Mouse (Mus musculus) midbrain, embryonic 10.5 days (tissue): ENCODE data around the gene Alg11. TPM values are rescaled to one million over a fixed set of nuclear protein-coding genes. Genes with fewer than 3 reads are reported as not detected.
A peak's percentile ranks its signal among the peaks of the same experiment; 100 is the strongest.

Source experiments
- DNase-seq: peaks from one replicate; pipeline ENCODE4 v3.0.0-alpha.2; 2017; ENCODE audit warnings: low spot score
- H3K27ac ChIP-seq: fragments of 300-500 bp; sonication (generic); replicated peaks from 2 replicates; pipeline ENCODE4 v1.5.1; 2016; ENCODE audit warnings: mild to moderate bottlenecking
- H3K27me3 ChIP-seq: fragments of 300-500 bp; sonication (generic); 2 replicates; pipeline ENCODE4 v1.6.1; 2016; ENCODE audit warnings: low read depth, mild to moderate bottlenecking; ENCODE audit not compliant: poor library complexity, severe bottlenecking
- H3K36me3 ChIP-seq: fragments of 300-500 bp; sonication (generic); 2 replicates; pipeline ENCODE4 v1.6.1; 2016; ENCODE audit warnings: mild to moderate bottlenecking, moderate library complexity
- H3K4me1 ChIP-seq: fragments of 300-500 bp; sonication (generic); 2 replicates; pipeline ENCODE4 v1.6.1; 2016
- H3K4me3 ChIP-seq: fragments of 300-500 bp; sonication (generic); 2 replicates; pipeline ENCODE4 v1.5.1; 2016; ENCODE audit warnings: mild to moderate bottlenecking, moderate library complexity
- H3K9me3 ChIP-seq: fragments of 300-500 bp; sonication (generic); replicated peaks from 2 replicates; pipeline ENCODE4 v1.6.1; 2016; ENCODE audit warnings: mild to moderate bottlenecking
- WGBS: fragments of 180-500 bp; shearing (Covaris S2); methylation state at CpG from one replicate; pipeline ENCODE4 v1.1.7; 2016; 5-methylcytosine and 5-hydroxymethylcytosine counted together
- polyA plus RNA-seq: library from polyadenylated mRNA; unstranded; fragments of >200 nt; fragmentation: Nextera tagmentation; extraction: Ambion mirVana; gene quantifications from 2 replicates; pipeline ENCODE4 v1.2.1, GENCODE M21; 2016

Alg11 gene
- polyA plus RNA-seq, 1 experiment from 2014 or later, result 41.0 TPM

DNA sequence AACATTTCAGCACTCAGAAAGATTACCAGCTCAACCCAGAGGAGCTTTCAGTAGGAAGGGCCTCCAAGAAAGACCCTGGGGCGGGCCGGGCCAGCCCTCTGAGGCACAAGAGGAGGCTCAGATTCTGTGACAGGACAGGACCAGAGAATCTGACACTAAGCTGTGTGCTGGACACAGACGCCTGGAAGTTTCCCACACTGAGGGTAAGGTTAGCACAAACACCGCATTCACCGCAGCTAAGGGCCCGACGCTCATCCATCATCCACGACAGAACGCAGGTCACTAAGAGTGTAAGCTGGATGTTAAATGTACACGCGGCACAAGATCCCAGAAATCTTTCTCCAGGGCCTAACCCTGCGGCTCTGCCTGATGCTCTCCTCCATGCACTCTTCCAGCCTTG, 16.8 kb upstream of the Alg11 start:
- H3K36me3 ChIP-seq, result no peaks in the 10 kb centered on the region
- WGBS, result 71% methylated on average over 12 of the region's 12 CpGs
- H3K4me3 ChIP-seq, result no peak overlapping the region
- H3K4me1 ChIP-seq, result peaks cover 20% of the 10 kb centered on the region
- H3K27ac ChIP-seq, result no peak overlapping the region
- no peaks in the 10 kb centered on the region for H3K9me3 ChIP-seq
- peak; percentile 14 for DNase-seq
- no peaks in the 10 kb centered on the region for H3K27me3 ChIP-seq

- Histone ChIP-seq H3K36me3 (no peaks in the 10 kb centered on the region), H3K27ac (no peak overlapping the region), H3K4me1 (peaks cover 9% of the 10 kb centered on the region), H3K4me3 (no peak overlapping the region), H3K27me3 (no peaks in the 10 kb centered on the region), H3K9me3 (no peaks in the 10 kb centered on the region)
- DNase-seq, result peak; percentile 46
- WGBS, result 68% methylated on average over 2 of the region's 2 CpGs
Observed at GRCm38 (mm10) chr8:22047699-22048464, 12.6 kb upstream of the Alg11 start.

GRCm38 (mm10) chr8:22054674-22055491, 5.6 kb upstream of the Alg11 start:
- H3K27me3 ChIP-seq, result peaks cover 15% of the 10 kb centered on the region
- no peaks in the 10 kb centered on the region for H3K36me3 ChIP-seq
- H3K4me1 ChIP-seq, result peaks cover 11% of the 10 kb centered on the region; the same call in 1 of the 2 replicates
- no peak for DNase-seq
- no peak overlapping the region for H3K4me3 ChIP-seq
- no peak overlapping the region for H3K27ac ChIP-seq
- no peaks in the 10 kb centered on the region for H3K9me3 ChIP-seq
- WGBS, result 85% methylated on average over 12 of the region's 12 CpGs

- H3K36me3 ChIP-seq, result no peaks in the 10 kb centered on the region
- DNase-seq, result no peak
- no peak overlapping the region for H3K27ac ChIP-seq
- peaks cover 15% of the 10 kb centered on the region for H3K27me3 ChIP-seq
- H3K9me3 ChIP-seq, result no peaks in the 10 kb centered on the region
- H3K4me1 ChIP-seq, result peaks cover 11% of the 10 kb centered on the region; the same call in 1 of the 2 replicates
- WGBS, result 88% methylated on average over 2 of the region's 2 CpGs
- no peak overlapping the region for H3K4me3 ChIP-seq
Observed at GRCm38 (mm10) chr8:22055492-22055877, 5.0 kb upstream of the Alg11 start.

GRCm38 (mm10) chr8:22056850-22057249, 3.7 kb upstream of the Alg11 start:
- no peak for DNase-seq

GRCm38 (mm10) chr8:22058368-22058767, 2.2 kb upstream of the Alg11 start:
- Histone ChIP-seq H3K9me3 (no peaks in the 10 kb centered on the region), H3K27me3 (peaks cover 15% of the 10 kb centered on the region), H3K4me3 (no peak overlapping the region), H3K36me3 (peaks cover 15% of the 10 kb centered on the region), H3K4me1 (peaks cover 16% of the 10 kb centered on the region), H3K27ac (no peak overlapping the region)
- DNase-seq, result no peak
- WGBS, result 82% methylated on average over 9 of the region's 9 CpGs

More at GRCm38 (mm10) chr8:22056850-22057249, 3.7 kb upstream of the Alg11 start:
- Histone ChIP-seq H3K4me1 (peaks cover 16% of the 10 kb centered on the region), H3K9me3 (no peaks in the 10 kb centered on the region), H3K36me3 (peaks cover under 1% of the 10 kb centered on the region; the same call in 1 of the 2 replicates), H3K27ac (no peak overlapping the region), H3K27me3 (peaks cover 15% of the 10 kb centered on the region), H3K4me3 (no peak overlapping the region)
- WGBS, result 85% methylated on average over 3 of the region's 3 CpGs

- Histone ChIP-seq H3K27me3 (peaks cover 15% of the 10 kb centered on the region), H3K4me3 (peak overlapping the region; percentile 73), H3K27ac (peak overlapping the region; percentile 88), H3K36me3 (peaks cover 24% of the 10 kb centered on the region), H3K9me3 (no peaks in the 10 kb centered on the region), H3K4me1 (peaks cover 16% of the 10 kb centered on the region)
- no peak for DNase-seq
- 37% methylated on average over 11 of the region's 11 CpGs for WGBS
Observed at GRCm38 (mm10) chr8:22059153-22059738, 1.3 kb upstream of the Alg11 start.

DNA sequence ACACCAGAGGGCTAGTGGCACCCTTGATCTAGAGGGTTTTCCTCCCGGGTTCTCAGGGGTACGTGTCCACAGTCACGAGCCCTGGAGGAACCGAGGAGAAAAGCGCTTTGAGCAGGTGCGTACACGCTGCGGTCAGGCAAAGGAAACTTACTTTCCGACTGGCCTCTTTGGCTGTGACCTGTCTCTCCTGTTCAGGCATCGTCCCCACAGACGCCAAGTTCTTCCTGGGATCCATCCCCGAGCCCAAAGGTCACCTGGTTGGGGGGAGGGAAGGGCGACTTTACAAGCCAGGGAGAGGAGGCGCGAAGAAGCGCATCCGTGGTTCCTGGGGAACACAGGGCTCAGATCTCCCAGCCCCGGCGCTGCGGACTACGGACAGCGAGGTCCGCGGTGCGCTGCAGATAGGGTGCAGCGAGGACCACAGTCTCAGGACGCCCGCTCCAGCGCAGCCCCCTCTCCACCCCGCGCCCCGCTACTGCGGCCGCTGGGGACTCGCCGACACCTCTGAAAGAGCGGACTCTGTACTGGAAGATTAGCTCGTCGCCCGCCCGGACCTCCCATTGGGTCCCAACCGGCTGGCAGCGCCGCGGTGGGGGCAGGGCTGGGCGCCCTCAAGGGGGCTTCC, 588 bp upstream of the Alg11 start, which contains the start of gene Atp7b:
Gene Atp7b, minus strand, starts transcription at position 485 of the 625 bp plus-strand sequence.
- under 1% methylated on average over 43 of the region's 46 CpGs for WGBS
- no peaks in the 10 kb centered on the region for H3K9me3 ChIP-seq
- peaks cover 16% of the 10 kb centered on the region for H3K4me1 ChIP-seq
- DNase-seq, result no peak
- peaks cover 31% of the 10 kb centered on the region for H3K36me3 ChIP-seq
- peaks cover 15% of the 10 kb centered on the region for H3K27me3 ChIP-seq
- H3K27ac ChIP-seq, result peak within 1 kb of the TSS; percentile 88
- H3K4me3 ChIP-seq, result peak within 1 kb of the TSS; percentile 73

GRCm38 (mm10) chr8:22061126-22061525, 605 bp downstream of the Alg11 start:
- 9% methylated on average over 3 of the region's 3 CpGs for WGBS
- peak overlapping the region; percentile 73 for H3K4me3 ChIP-seq
- peak overlapping the region; percentile 88; the same call in 1 of the 2 replicates for H3K27ac ChIP-seq
- H3K36me3 ChIP-seq, result peaks cover 43% of the 10 kb centered on the region
- H3K9me3 ChIP-seq, result 0 out of 2 replicates have a peak, but pooled peaks cover 4% of the 10 kb centered on the region
- H3K4me1 ChIP-seq, result peaks cover 16% of the 10 kb centered on the region
- H3K27me3 ChIP-seq, result peaks cover 15% of the 10 kb centered on the region
- DNase-seq, result no peak

DNA sequence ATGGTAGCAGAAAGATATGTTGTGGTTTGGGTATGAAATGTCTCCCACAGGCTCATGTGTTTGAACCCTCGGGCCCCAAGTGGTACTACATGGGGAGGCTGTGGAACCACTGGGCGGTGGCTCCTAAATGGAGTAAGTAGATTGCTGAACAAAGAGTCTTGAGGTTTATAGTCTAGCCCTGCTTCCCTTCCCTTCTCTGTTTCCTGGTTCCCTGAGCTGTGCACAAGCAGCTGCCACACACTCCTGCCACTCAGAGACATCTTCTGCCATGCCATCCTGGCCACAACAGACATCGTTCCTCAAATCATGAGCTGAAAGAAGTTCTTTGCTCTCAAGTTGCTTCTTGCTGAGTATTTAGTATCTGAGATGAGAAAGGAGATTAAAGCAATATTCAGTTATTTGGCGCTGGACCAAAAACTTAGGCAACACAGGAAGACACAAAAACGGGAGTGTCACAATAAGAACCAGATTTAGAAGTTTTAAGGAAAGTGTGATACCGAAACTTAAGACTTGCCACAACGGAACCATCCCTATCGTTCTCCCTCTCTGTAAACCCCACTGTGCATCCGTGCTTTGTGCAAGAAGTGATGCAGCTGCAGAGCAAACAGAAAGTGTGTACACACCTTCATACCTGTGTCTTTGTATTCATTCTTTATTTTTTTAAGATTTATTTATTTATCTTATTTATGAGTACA, 18.9 kb downstream of the Alg11 start:
- no peak for DNase-seq
- no peaks in the 10 kb centered on the region for H3K9me3 ChIP-seq

GRCm38 (mm10) chr8:22089226-22089625, 28.7 kb downstream of the Alg11 start:
- DNase-seq, result no peak
- Histone ChIP-seq H3K27me3 (no peaks in the 10 kb centered on the region), H3K4me3 (no peak overlapping the region), H3K27ac (no peak overlapping the region), H3K36me3 (no peaks in the 10 kb centered on the region), H3K9me3 (no peaks in the 10 kb centered on the region), H3K4me1 (no peaks in the 10 kb centered on the region)
- WGBS, result 94% methylated on average over 4 of the region's 4 CpGs

More for the DNA sequence above, 18.9 kb downstream of the Alg11 start:
- 84% methylated on average over 9 of the region's 9 CpGs for WGBS
- Histone ChIP-seq H3K27me3 (no peaks in the 10 kb centered on the region), H3K4me1 (no peaks in the 10 kb centered on the region), H3K36me3 (no peaks in the 10 kb centered on the region), H3K4me3 (no peak overlapping the region), H3K27ac (no peak overlapping the region)

- DNase-seq, result no peak
- no peaks in the 10 kb centered on the region for H3K9me3 ChIP-seq
- no peaks in the 10 kb centered on the region for H3K36me3 ChIP-seq
- WGBS, result 58% methylated on average over 8 of the region's 8 CpGs
- H3K4me3 ChIP-seq, result no peak overlapping the region
- H3K4me1 ChIP-seq, result no peaks in the 10 kb centered on the region
- H3K27ac ChIP-seq, result no peak overlapping the region
- H3K27me3 ChIP-seq, result no peaks in the 10 kb centered on the region
Observed at GRCm38 (mm10) chr8:22091568-22091967, 31.0 kb downstream of the Alg11 start.
